Mouse (Mus musculus) MEL-GATA-1-ER (cell line): ENCODE results near the gene Tgm3.

Experiments used
- DNase-seq: peaks from one replicate; pipeline ENCODE4 v3.0.0-alpha.2; 2012; ENCODE audit warnings: low read depth; ENCODE audit errors: extremely low read depth

Gene Tgm3

GRCm38 (mm10) chr2:130012026-130012425, at the start of gene Tgm3:
TSS of gene Tgm3 (plus strand) at chr2:130012349.
- DNase-seq: no peak

GRCm38 (mm10) chr2:129980608-129981007, 31.5 kb upstream of the Tgm3 start:
- no peak for DNase-seq

- no peak for DNase-seq
Observed at GRCm38 (mm10) chr2:129987527-129988045, 24.6 kb upstream of the Tgm3 start.

- DNase-seq: no peak
Observed at GRCm38 (mm10) chr2:129989646-129990045, 22.5 kb upstream of the Tgm3 start.

GRCm38 (mm10) chr2:129994468-129994867, 17.7 kb upstream of the Tgm3 start:
- no peak for DNase-seq

GRCm38 (mm10) chr2:129998476-129998875, 13.7 kb upstream of the Tgm3 start:
- no peak for DNase-seq

GRCm38 (mm10) chr2:129999296-129999695, 12.9 kb upstream of the Tgm3 start:
- no peak for DNase-seq

GRCm38 (mm10) chr2:130000601-130001000, 11.5 kb upstream of the Tgm3 start:
- no peak for DNase-seq

GRCm38 (mm10) chr2:130004046-130004445, 8.1 kb upstream of the Tgm3 start:
- DNase-seq: no peak

GRCm38 (mm10) chr2:130009371-130009770, 2.8 kb upstream of the Tgm3 start:
- DNase-seq: no peak

GRCm38 (mm10) chr2:130013646-130014045, 1.5 kb downstream of the Tgm3 start:
- DNase-seq: no peak

- no peak for DNase-seq
Observed at GRCm38 (mm10) chr2:130015196-130015595, 3.0 kb downstream of the Tgm3 start.

- DNase-seq: peak; percentile 3
Observed at GRCm38 (mm10) chr2:130018084-130018483, 5.9 kb downstream of the Tgm3 start.

GRCm38 (mm10) chr2:130027890-130028289, 15.7 kb downstream of the Tgm3 start:
- no peak for DNase-seq

- no peak for DNase-seq
Observed at GRCm38 (mm10) chr2:130029826-130030225, 17.7 kb downstream of the Tgm3 start.

- no peak for DNase-seq
Observed at GRCm38 (mm10) chr2:130032661-130033060, 20.5 kb downstream of the Tgm3 start.

GRCm38 (mm10) chr2:130036846-130037245, 24.7 kb downstream of the Tgm3 start:
- no peak for DNase-seq

- no peak for DNase-seq
Observed at GRCm38 (mm10) chr2:130038971-130039370, 26.8 kb downstream of the Tgm3 start.

- DNase-seq: no peak
Observed at GRCm38 (mm10) chr2:130040190-130040886, 28.2 kb downstream of the Tgm3 start.

GRCm38 (mm10) chr2:130043835-130044234, 31.7 kb downstream of the Tgm3 start:
- DNase-seq: no peak

GRCm38 (mm10) chr2:130047923-130048440, 35.8 kb downstream of the Tgm3 start:
- DNase-seq: no peak

GRCm38 (mm10) chr2:130048792-130049191, 36.6 kb downstream of the Tgm3 start:
- no peak for DNase-seq

GRCm38 (mm10) chr2:130058149-130058548, 46.0 kb downstream of the Tgm3 start:
- DNase-seq: peak; percentile 25
